ENCODE assay signal across 8 mouse cellular contexts in the genomic region with DNA sequence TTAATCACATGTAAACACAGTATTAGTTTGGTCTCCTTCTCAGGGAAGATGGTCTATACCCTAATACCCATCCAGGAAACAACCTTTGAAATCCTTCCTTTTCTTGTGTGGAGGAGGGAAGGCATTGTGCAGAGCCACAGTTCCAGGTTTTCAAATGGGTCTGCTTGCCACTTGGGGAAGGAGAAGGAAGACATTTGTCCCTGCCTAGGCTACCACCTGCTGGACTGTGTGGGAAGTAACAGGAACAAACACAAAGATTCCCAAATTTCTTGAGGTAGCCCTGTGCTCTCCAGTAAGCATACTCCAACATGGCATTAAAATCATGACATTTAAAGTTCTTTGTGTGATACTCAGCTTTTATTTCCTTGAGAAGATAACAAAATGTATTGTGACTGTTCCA.
A peak's percentile ranks its signal among the peaks of the same experiment; 100 is the strongest.
DNase-seq lines count a peak whose midpoint lies in the region; ATAC-seq and TF ChIP-seq lines count a peak whose summit lies in the region.

No protein-coding gene starts in this region.

- intact Hi-C loops in left cerebral cortex, adult 2 months (cut with DNase I): loop anchor here (1.0 to 10.0 kb wide), 3 partner anchors 219 to 293 kb away; no protein-coding TSS in a partner anchor

- H3K27me3 ChIP-seq in liver, adult 2 months (ENCODE audit: control insufficient read depth, insufficient read depth, low read length): no peaks in the 10 kb centered on the region
- no peaks in the 10 kb centered on the region for H3K27me3 ChIP-seq in liver, embryonic 12.5 days (replicated peaks)
- H3K27me3 ChIP-seq in embryonic facial prominence, embryonic 14.5 days (replicated peaks; ENCODE audit: control insufficient read depth, insufficient read depth, low read length): no peaks in the 10 kb centered on the region
- no peaks in the 10 kb centered on the region for H3K27me3 ChIP-seq in hindbrain, embryonic 14.5 days (ENCODE audit: control insufficient read depth, insufficient read depth, low read length)
- no peaks in the 10 kb centered on the region for H3K27me3 ChIP-seq in midbrain, embryonic 16.5 days (ENCODE audit: control insufficient read depth, insufficient read depth, low read depth, low read length)

- no peaks in the 10 kb centered on the region for H3K79me2 ChIP-seq in liver, adult 2 months (ENCODE audit: control insufficient read depth, insufficient read depth, low read length)

- H3K9ac ChIP-seq in liver, adult 2 months (ENCODE audit: low read depth, low read length): no peak overlapping the region
- no peak overlapping the region for H3K9ac ChIP-seq in liver, embryonic 12.5 days
- H3K9ac ChIP-seq in embryonic facial prominence, embryonic 14.5 days (ENCODE audit: low read depth, low read length): no peak overlapping the region
- H3K9ac ChIP-seq in hindbrain, embryonic 14.5 days: no peak overlapping the region
- no peak overlapping the region for H3K9ac ChIP-seq in midbrain, embryonic 16.5 days (ENCODE audit: low read depth, low read length)

- no peak overlapping the region for H3K4me2 ChIP-seq in liver, embryonic 12.5 days
- no peak overlapping the region for H3K4me2 ChIP-seq in embryonic facial prominence, embryonic 14.5 days (ENCODE audit: low read depth, low read length)
- no peak overlapping the region for H3K4me2 ChIP-seq in hindbrain, embryonic 14.5 days (replicated peaks)
- H3K4me2 ChIP-seq in midbrain, embryonic 16.5 days (ENCODE audit: low read length): no peak overlapping the region

- no peak for ATAC-seq in liver, embryonic 12.5 days
- 0 out of 2 replicates have a peak, but pooled peaks have one; percentile 53 for ATAC-seq in embryonic facial prominence, embryonic 14.5 days (ENCODE audit: low read depth)
- peak; percentile 60; the same call in 1 of the 2 replicates for ATAC-seq in hindbrain, embryonic 14.5 days (ENCODE audit: low FRiP score)
- ATAC-seq in midbrain, embryonic 16.5 days: 0 out of 2 replicates have a peak, but pooled peaks have one; percentile 21

- H3K9me3 ChIP-seq in liver, embryonic 12.5 days (replicated peaks): no peaks in the 10 kb centered on the region
- H3K9me3 ChIP-seq in embryonic facial prominence, embryonic 14.5 days (ENCODE audit: control insufficient read depth, low read length): no peaks in the 10 kb centered on the region
- no peaks in the 10 kb centered on the region for H3K9me3 ChIP-seq in hindbrain, embryonic 14.5 days (ENCODE audit: control insufficient read depth, low read length)
- no peaks in the 10 kb centered on the region for H3K9me3 ChIP-seq in midbrain, embryonic 16.5 days (replicated peaks; ENCODE audit: control insufficient read depth, low read length, poor library complexity, severe bottlenecking)

- peak; percentile 52 for TF ChIP-seq CTCF in liver, adult 2 months (IDR thresholded peaks at IDR 0.05; ENCODE audit: low read depth, low read length)
- peak; percentile 73 for TF ChIP-seq CTCF in left cerebral cortex, adult 2 months (IDR thresholded peaks at IDR 0.05)

- H3K36me3 ChIP-seq in liver, adult 2 months (ENCODE audit: control insufficient read depth, insufficient read depth, low read length): no peaks in the 10 kb centered on the region; the same call in 1 of the 2 replicates
- H3K36me3 ChIP-seq in liver, embryonic 12.5 days: no peaks in the 10 kb centered on the region
- no peaks in the 10 kb centered on the region for H3K36me3 ChIP-seq in embryonic facial prominence, embryonic 14.5 days (ENCODE audit: control insufficient read depth, insufficient read depth, low read length)
- no peaks in the 10 kb centered on the region for H3K36me3 ChIP-seq in hindbrain, embryonic 14.5 days (replicated peaks; ENCODE audit: control insufficient read depth, insufficient read depth)
- no peaks in the 10 kb centered on the region for H3K36me3 ChIP-seq in midbrain, embryonic 16.5 days (ENCODE audit: control insufficient read depth, insufficient read depth, low read length)

- no peak overlapping the region for H3K4me3 ChIP-seq in liver, adult 2 months (ENCODE audit: insufficient read depth, low read depth, low read length)
- H3K4me3 ChIP-seq in liver, embryonic 12.5 days: no peak overlapping the region
- no peak overlapping the region for H3K4me3 ChIP-seq in embryonic facial prominence, embryonic 14.5 days (ENCODE audit: low read depth, low read length)
- H3K4me3 ChIP-seq in hindbrain, embryonic 14.5 days (replicated peaks; ENCODE audit: low read length): no peak overlapping the region
- H3K4me3 ChIP-seq in left cerebral cortex, adult 2 months: no peak overlapping the region
- H3K4me3 ChIP-seq in midbrain, embryonic 16.5 days (ENCODE audit: low read depth, low read length): no peak overlapping the region

- DNase-seq in liver, adult 2 months (ENCODE audit: extremely low read depth, low read depth, low spot score): peak; percentile 40
- DNase-seq in adrenal gland, postnatal 25 days: peak; percentile 33
- peak; percentile 55 for DNase-seq in embryonic facial prominence, embryonic 14.5 days (ENCODE audit: low spot score)
- peak; percentile 44 for DNase-seq in hindbrain, embryonic 14.5 days (ENCODE audit: low spot score)
- peak; percentile 25 to 37 for DNase-seq in left cerebral cortex, adult 2 months (ENCODE audit: extremely low spot score in 1 of 2, low spot score in 2 of 2)
- no peak for DNase-seq in B cell, adult 2 months

- no peak for TF ChIP-seq POLR2A in liver, adult 2 months (IDR thresholded peaks at IDR 0.05; ENCODE audit: extremely low read depth, insufficient read depth, low read length)

- H3K27ac ChIP-seq in liver, adult 2 months (replicated peaks; ENCODE audit: insufficient read depth, low read depth, low read length): no peak overlapping the region
- no peak overlapping the region for H3K27ac ChIP-seq in liver, embryonic 12.5 days
- no peak overlapping the region for H3K27ac ChIP-seq in embryonic facial prominence, embryonic 14.5 days (replicated peaks; ENCODE audit: low read depth, low read length)
- H3K27ac ChIP-seq in hindbrain, embryonic 14.5 days: no peak overlapping the region
- no peak overlapping the region for H3K27ac ChIP-seq in left cerebral cortex, adult 2 months
- H3K27ac ChIP-seq in midbrain, embryonic 16.5 days (ENCODE audit: low read length): no peak overlapping the region

- no peaks in the 10 kb centered on the region for H3K4me1 ChIP-seq in liver, adult 2 months (ENCODE audit: control insufficient read depth, insufficient read depth, low read length)
- no peaks in the 10 kb centered on the region for H3K4me1 ChIP-seq in liver, embryonic 12.5 days
- H3K4me1 ChIP-seq in embryonic facial prominence, embryonic 14.5 days (ENCODE audit: control insufficient read depth, insufficient read depth, low read length): no peaks in the 10 kb centered on the region
- no peaks in the 10 kb centered on the region for H3K4me1 ChIP-seq in hindbrain, embryonic 14.5 days (replicated peaks; ENCODE audit: control insufficient read depth, insufficient read depth, low read length)
- H3K4me1 ChIP-seq in midbrain, embryonic 16.5 days (ENCODE audit: control insufficient read depth, insufficient read depth, low read length): no peaks in the 10 kb centered on the region

Comparison
In these comparisons a context has a peak if more than half of its experiments do, and no peak if none do; other contexts are left out.
1. DNase-seq: peak in liver, adult 2 months (single experiment), adrenal gland, postnatal 25 days (single experiment), embryonic facial prominence, embryonic 14.5 days (single experiment), hindbrain, embryonic 14.5 days (single experiment) and left cerebral cortex, adult 2 months (2 of 2); none in B cell, adult 2 months (0 of 2).